8 mouse cellular contexts compared by ENCODE assay signal in the genomic region with DNA sequence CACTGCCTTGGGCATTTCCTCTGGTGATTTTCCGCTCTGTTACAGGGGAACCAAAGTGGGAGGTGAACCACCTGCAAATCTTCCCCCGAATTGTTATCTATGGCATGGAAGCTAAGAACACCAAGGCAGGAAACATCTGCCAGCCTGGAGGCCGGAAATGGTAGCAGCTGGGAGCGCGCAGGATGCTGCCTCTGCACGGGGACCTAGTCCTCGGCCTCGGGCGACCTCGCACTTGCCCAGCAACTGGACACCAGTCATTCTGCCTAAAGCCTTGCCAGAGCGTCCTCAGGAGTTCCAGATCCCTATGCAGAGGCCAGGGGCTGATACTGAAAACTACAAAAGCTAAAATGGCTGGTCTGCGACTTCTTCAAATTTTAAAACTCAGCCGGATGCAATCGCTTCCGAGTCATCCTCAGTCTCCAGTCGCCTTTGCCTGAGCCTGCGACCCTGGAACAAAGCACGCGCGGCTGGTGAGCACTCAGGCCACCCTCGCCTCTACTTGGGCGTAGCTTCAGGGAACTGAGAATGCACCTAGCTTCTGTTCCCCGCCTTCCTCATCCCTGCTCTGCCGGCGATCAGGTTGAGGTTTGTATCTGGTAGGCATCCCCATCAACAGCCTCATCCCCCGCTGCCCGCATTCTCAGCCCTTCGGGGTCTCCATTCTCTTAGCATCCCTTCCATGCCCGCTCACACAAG. TPM values are rescaled to one million over a fixed set of nuclear protein-coding genes. Genes with fewer than 3 reads are reported as not detected.
DNase-seq lines count a peak whose midpoint lies in the region; TF ChIP-seq lines count a peak whose summit lies in the region.

No protein-coding gene starts in this region.

- H3K4me2 ChIP-seq in myocyte (ENCODE audit: low read depth): peak overlapping the region; percentile 12

- no peaks in the 10 kb centered on the region for H3K36me3 ChIP-seq in myocyte (ENCODE audit: control insufficient read depth, insufficient read depth)

- no peaks in the 10 kb centered on the region for H3K79me2 ChIP-seq in myocyte (ENCODE audit: control insufficient read depth, insufficient read depth)

- no peak overlapping the region for H3ac ChIP-seq in myocyte (ENCODE audit: control insufficient read depth, insufficient read length)

- TF ChIP-seq POLR2A in myocyte (IDR thresholded peaks at IDR 0.05; ENCODE audit: insufficient read length, low read depth): no peak

- peak; percentile 2 to 18 for DNase-seq in adrenal gland, adult 18-20 months (ENCODE audit: low spot score in 2 of 2)
- no peak for DNase-seq in adrenal gland, adult 8-10 months
- peak; percentile 25 for DNase-seq in ES-CJ7 (ENCODE audit: low read depth, low spot score)
- DNase-seq in embryo, embryonic 9.5 days (ENCODE audit: extremely low spot score): peak; percentile 53
- DNase-seq in heart, postnatal 14 days: peak; percentile 1 to 2
- DNase-seq in left cerebral cortex, postnatal 14 days (ENCODE audit: low spot score in 2 of 2): peak; percentile 34 to 56
- peak; percentile 49 for DNase-seq in thymus, postnatal 25 days

- intact Hi-C loops in heart, postnatal 14 days (cut with DNase I): no loop called here
- intact Hi-C loops in left cerebral cortex, postnatal 14 days (cut with DNase I): loop anchor here (5.0 to 10.0 kb wide), 4 partner anchors 378 to 1127 kb away; a partner anchor contains a TSS

- H3K4me3 ChIP-seq in myocyte: no peak overlapping the region

- H3K27me3 ChIP-seq in myocyte (ENCODE audit: control insufficient read depth, insufficient read depth, insufficient read length): peaks cover 23% of the 10 kb centered on the region

TF ChIP-seq in myocyte, 11 proteins besides CTCF, POLR2A, EP300 and RAD21:
- TF ChIP-seq MYOG (IDR thresholded peaks at IDR 0.05; ENCODE audit: control insufficient read depth in 1 of 3, insufficient read depth in 1 of 3, insufficient read length in 2 of 3, low read depth in 2 of 3) (no peak), E2F4 (IDR thresholded peaks at IDR 0.05; ENCODE audit: insufficient read depth) (no peak), MYOD1 (IDR thresholded peaks at IDR 0.05; ENCODE audit: control insufficient read depth in 1 of 3, insufficient read length in 2 of 3, low read depth in 2 of 3) (no peak), REST (IDR thresholded peaks at IDR 0.05; ENCODE audit: insufficient read depth, insufficient read length) (no peak), TCF3 (IDR thresholded peaks at IDR 0.05; ENCODE audit: insufficient read length, low read depth) (no peak), CEBPB (IDR thresholded peaks at IDR 0.05; ENCODE audit: insufficient read depth, poor library complexity, severe bottlenecking) (no peak), MAX (IDR thresholded peaks at IDR 0.05; ENCODE audit: low read depth) (no peak), POLR2AphosphoS2 (IDR thresholded peaks at IDR 0.05; ENCODE audit: insufficient read length, low read depth) (no peak), SRF (IDR thresholded peaks at IDR 0.05; ENCODE audit: control insufficient read depth, insufficient read length, low read depth) (no peak), USF1 (IDR thresholded peaks at IDR 0.05; ENCODE audit: low read depth) (no peak), TCF12 (IDR thresholded peaks at IDR 0.05; ENCODE audit: insufficient read depth, poor library complexity, severe bottlenecking) (no peak)

RNA-seq across cellular contexts. Expression of a gene that starts 2.2 kb away (rescaled TPM):
- total RNA-seq in adrenal gland, adult 18-20 months (2021): 10 to 100 TPM in 1 of 2 experiments, 1 to 10 TPM in 1; 9.2 to 12.9 TPM
- total RNA-seq in adrenal gland, adult 8-10 months (2022): 10 to 100 TPM; 12.2 to 22.3 (median 18.1) TPM
- total RNA-seq in heart, postnatal 14 days (2021): under 1 TPM in 1 of 2 experiments, not detected in 1; 0.17 TPM
- total RNA-seq in left cerebral cortex, postnatal 14 days (2021): 100 to 1,000 TPM; 476 to 481 TPM
- not detected for polyA plus RNA-seq in myocyte (2012; fragmentation: generic; extraction: Trizol)

Comparison
In these comparisons a context has a peak if more than half of its experiments do, and no peak if none do; other contexts are left out.
1. RNA of a gene that starts 2.2 kb away (total RNA-seq): 476 to 481 TPM in left cerebral cortex, postnatal 14 days; 12.2 to 22.3 TPM in adrenal gland, adult 8-10 months, 9.2 to 12.9 TPM in adrenal gland, adult 18-20 months and 0.17 TPM in heart, postnatal 14 days; every median in the first group is over 10 times any median in the second.